Mouse (Mus musculus) heart, embryonic 12.5 days (tissue): ENCODE data around the gene Slc35e3. TPM values are rescaled to one million over a fixed set of nuclear protein-coding genes. Genes with fewer than 3 reads are reported as not detected.
"Not testable (repeated sequence)": the region's sequence is repeated elsewhere in the genome, so short reads cannot be mapped to it uniquely, and the experiment has no call there.

Source experiments
- ATAC-seq: fragments of 200-750 bp; cut with Nextera tagmentation; 2 replicates; pipeline ENCODE4 v1.8.0; 2017; ENCODE audit warnings: moderate TSS enrichment, moderate library complexity; ENCODE audit not compliant: insufficient number of reproducible peaks, low FRiP score
- H3K27ac ChIP-seq: fragments of 300-500 bp; sonication (generic); 2 replicates; pipeline ENCODE4 v1.5.1; 2016; ENCODE audit warnings: mild to moderate bottlenecking, moderate library complexity; ENCODE audit not compliant: poor library complexity, severe bottlenecking
- H3K27me3 ChIP-seq: fragments of 300-500 bp; sonication (generic); replicated peaks from 2 replicates; pipeline ENCODE4 v1.6.1; 2016; ENCODE audit warnings: mild to moderate bottlenecking, moderate library complexity
- H3K36me3 ChIP-seq: fragments of 300-500 bp; sonication (generic); 2 replicates; pipeline ENCODE4 v1.6.1; 2016; ENCODE audit warnings: mild to moderate bottlenecking, moderate library complexity
- H3K4me1 ChIP-seq: fragments of 300-500 bp; sonication (generic); replicated peaks from 2 replicates; pipeline ENCODE4 v1.6.1; 2016; ENCODE audit warnings: mild to moderate bottlenecking
- H3K4me2 ChIP-seq: fragments of 300-500 bp; sonication (generic); 2 replicates; pipeline ENCODE4 v1.6.1; 2016; ENCODE audit warnings: mild to moderate bottlenecking, moderate library complexity
- H3K4me3 ChIP-seq: fragments of 300-500 bp; sonication (generic); 2 replicates; pipeline ENCODE4 v1.5.1; 2016; ENCODE audit warnings: mild to moderate bottlenecking
- H3K9ac ChIP-seq: fragments of 300-500 bp; sonication (generic); 2 replicates; pipeline ENCODE4 v1.6.1; 2016; ENCODE audit warnings: mild to moderate bottlenecking, moderate library complexity
- H3K9me3 ChIP-seq: fragments of 300-500 bp; sonication (generic); replicated peaks from 2 replicates; pipeline ENCODE4 v1.6.1; 2016; ENCODE audit warnings: mild to moderate bottlenecking, moderate library complexity
- WGBS: fragments of 180-500 bp; shearing (Covaris S2); methylation state at CpG from one replicate; pipeline ENCODE4 v1.1.7; 2016; 5-methylcytosine and 5-hydroxymethylcytosine counted together
- polyA plus RNA-seq: library from polyadenylated mRNA; unstranded; fragments of >200 nt; fragmentation: Nextera tagmentation; extraction: Ambion mirVana; gene quantifications from 2 replicates; pipeline ENCODE4 v1.2.1, GENCODE M21; 2016

Slc35e3 gene
- polyA plus RNA-seq, 1 experiment from 2014 or later: 13.0 TPM

DNA sequence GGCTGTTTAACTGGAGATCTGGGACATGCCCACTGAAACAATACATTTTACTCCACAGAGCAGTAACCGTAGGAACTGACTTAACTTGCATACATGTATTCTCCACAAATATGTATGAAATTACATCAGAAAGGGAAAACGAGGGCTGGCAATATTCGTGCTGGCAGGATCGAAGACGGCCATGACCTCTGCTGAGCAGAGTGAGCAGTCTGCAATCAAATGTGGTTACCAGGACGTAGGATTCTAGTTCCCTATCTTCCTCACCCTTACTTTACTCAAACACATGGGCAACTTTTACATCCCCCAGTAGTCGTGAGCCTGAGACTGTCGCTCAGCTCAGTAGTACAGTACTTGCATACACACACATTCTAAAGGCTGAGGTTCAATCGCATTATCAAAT is 37.3 kb downstream of the Slc35e3 start:
- 0 out of 2 replicates have a peak overlapping the region, but pooled peaks have one; percentile 41 for H3K9ac ChIP-seq
- WGBS: 81% methylated on average over 9 of the region's 9 CpGs
- peak overlapping the region; percentile 87 for H3K4me2 ChIP-seq
- no peaks in the 10 kb centered on the region for H3K27me3 ChIP-seq
- peaks cover 41% of the 10 kb centered on the region for H3K36me3 ChIP-seq
- ATAC-seq: no peak
- peaks cover 23% of the 10 kb centered on the region for H3K4me1 ChIP-seq
- H3K4me3 ChIP-seq: peak overlapping the region; percentile 95
- no peak overlapping the region for H3K27ac ChIP-seq
- no peaks in the 10 kb centered on the region for H3K9me3 ChIP-seq

DNA sequence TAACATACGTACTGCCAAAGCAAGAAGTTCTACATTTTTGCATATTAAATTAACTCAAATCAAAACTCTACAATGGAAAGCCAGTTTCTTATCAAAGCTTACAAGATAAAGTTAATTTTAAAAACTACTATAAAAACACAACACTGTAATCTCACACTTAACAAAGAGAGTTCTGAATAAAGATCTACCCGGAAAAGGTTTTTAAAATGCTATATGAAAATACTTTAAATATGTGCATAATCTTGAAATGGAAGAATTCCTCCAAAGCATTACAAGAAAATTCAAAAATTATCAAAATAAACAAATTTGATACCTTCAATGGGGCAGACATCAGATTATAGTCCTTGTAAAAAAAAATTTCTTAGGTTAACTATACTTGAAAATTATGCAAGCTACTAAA is 37.8 kb downstream of the Slc35e3 start:
- H3K4me3 ChIP-seq: no peak overlapping the region

DNA sequence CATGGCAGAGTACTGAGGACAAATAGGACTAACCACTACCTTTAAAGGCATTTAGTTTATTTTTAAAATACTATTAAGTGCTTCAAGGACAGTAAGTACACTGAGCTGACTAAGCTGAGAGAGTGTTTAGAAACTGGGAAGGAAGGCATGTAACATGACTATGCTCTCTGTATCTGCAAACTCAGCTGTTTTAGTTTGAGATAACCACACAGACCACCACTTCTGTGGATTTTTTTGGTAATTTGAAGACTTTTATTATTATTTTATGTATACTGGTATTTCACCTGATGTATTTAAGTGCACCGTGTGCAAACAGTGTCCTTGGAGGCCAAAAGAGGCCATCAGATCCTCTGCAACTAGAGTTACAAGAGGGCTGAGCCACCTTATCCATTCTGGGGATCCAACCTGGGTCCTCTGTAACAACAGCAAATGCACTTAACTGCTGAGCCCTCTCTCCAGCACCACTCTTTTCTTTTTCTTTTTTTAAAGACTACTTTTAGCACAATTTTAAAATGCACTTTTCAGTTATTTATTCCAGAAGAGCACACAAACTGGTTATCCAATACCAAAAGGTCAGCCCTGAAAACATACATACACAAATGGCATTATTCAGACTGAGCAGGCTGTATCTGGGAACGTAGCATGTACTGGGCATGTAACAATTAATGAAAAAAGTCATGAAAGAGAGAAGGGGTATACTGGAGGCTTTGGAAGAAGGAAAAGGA is 38.9 kb downstream of the Slc35e3 start:
- no peaks in the 10 kb centered on the region for H3K9me3 ChIP-seq
- H3K27me3 ChIP-seq: no peaks in the 10 kb centered on the region
- peaks cover 54% of the 10 kb centered on the region for H3K36me3 ChIP-seq
- H3K27ac ChIP-seq: peak overlapping the region; percentile 22; the same call in 1 of the 2 replicates
- no peak overlapping the region for H3K4me3 ChIP-seq
- no peak overlapping the region for H3K4me2 ChIP-seq
- H3K9ac ChIP-seq: no peak overlapping the region
- ATAC-seq: no peak
- 83% methylated on average over 2 of the region's 2 CpGs for WGBS
- peaks cover 23% of the 10 kb centered on the region for H3K4me1 ChIP-seq

More for the DNA sequence above, 37.8 kb downstream of the Slc35e3 start:
- Histone ChIP-seq H3K9me3 (no peaks in the 10 kb centered on the region), H3K36me3 (peaks cover 44% of the 10 kb centered on the region), H3K27ac (no peak overlapping the region), H3K4me1 (peaks cover 23% of the 10 kb centered on the region), H3K9ac (no peak overlapping the region), H3K4me2 (no peak overlapping the region), H3K27me3 (no peaks in the 10 kb centered on the region)
- 97% methylated on average over 2 of the region's 2 CpGs for WGBS
- ATAC-seq: no peak

- peaks cover 61% of the 10 kb centered on the region for H3K36me3 ChIP-seq
- H3K4me3 ChIP-seq: no peak overlapping the region
- peaks cover 22% of the 10 kb centered on the region for H3K4me1 ChIP-seq
- 88% methylated on average over 6 of the region's 6 CpGs for WGBS
- no peak overlapping the region for H3K4me2 ChIP-seq
- no peak for ATAC-seq
- no peaks in the 10 kb centered on the region for H3K9me3 ChIP-seq
- H3K9ac ChIP-seq: no peak overlapping the region
- peak overlapping the region; percentile 22; the same call in 1 of the 2 replicates for H3K27ac ChIP-seq
- H3K27me3 ChIP-seq: no peaks in the 10 kb centered on the region
Observed at GRCm38 (mm10) chr10:117706440-117706839, 39.7 kb downstream of the Slc35e3 start.

GRCm38 (mm10) chr10:117705806-117706205 is 40.4 kb downstream of the Slc35e3 start:
- H3K4me1 ChIP-seq: peaks cover 19% of the 10 kb centered on the region
- H3K9ac ChIP-seq: no peak overlapping the region
- no peak for ATAC-seq
- peaks cover 65% of the 10 kb centered on the region for H3K36me3 ChIP-seq
- H3K4me2 ChIP-seq: no peak overlapping the region
- H3K27ac ChIP-seq: no peak overlapping the region
- H3K4me3 ChIP-seq: no peak overlapping the region
- H3K27me3 ChIP-seq: no peaks in the 10 kb centered on the region
- H3K9me3 ChIP-seq: no peaks in the 10 kb centered on the region

DNA sequence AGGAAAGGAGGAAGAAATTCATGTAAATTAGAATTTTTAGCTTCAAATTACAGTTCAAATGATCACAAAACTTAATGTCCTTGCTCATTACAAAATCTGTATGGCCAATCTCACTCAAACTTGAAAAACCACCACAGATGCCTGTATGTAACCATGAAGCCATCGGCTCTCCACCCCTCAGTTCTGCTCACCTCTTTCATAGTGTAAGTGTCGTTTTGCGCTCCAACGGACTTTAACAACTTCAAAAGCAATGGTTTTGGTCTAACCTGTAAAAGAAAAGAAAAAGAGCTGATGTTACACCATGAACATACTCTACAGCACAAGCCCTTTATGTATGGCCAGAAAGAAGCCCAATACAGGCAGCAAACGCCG is 41.2 kb downstream of the Slc35e3 start:
- 96% methylated on average over 6 of the region's 6 CpGs for WGBS
- H3K36me3 ChIP-seq: peaks cover 74% of the 10 kb centered on the region
- no peak overlapping the region for H3K9ac ChIP-seq
- H3K9me3 ChIP-seq: no peaks in the 10 kb centered on the region
- H3K27me3 ChIP-seq: no peaks in the 10 kb centered on the region
- H3K4me3 ChIP-seq: no peak overlapping the region
- no peak overlapping the region for H3K4me2 ChIP-seq
- ATAC-seq: no peak
- H3K4me1 ChIP-seq: peaks cover 19% of the 10 kb centered on the region
- no peak overlapping the region for H3K27ac ChIP-seq

DNA sequence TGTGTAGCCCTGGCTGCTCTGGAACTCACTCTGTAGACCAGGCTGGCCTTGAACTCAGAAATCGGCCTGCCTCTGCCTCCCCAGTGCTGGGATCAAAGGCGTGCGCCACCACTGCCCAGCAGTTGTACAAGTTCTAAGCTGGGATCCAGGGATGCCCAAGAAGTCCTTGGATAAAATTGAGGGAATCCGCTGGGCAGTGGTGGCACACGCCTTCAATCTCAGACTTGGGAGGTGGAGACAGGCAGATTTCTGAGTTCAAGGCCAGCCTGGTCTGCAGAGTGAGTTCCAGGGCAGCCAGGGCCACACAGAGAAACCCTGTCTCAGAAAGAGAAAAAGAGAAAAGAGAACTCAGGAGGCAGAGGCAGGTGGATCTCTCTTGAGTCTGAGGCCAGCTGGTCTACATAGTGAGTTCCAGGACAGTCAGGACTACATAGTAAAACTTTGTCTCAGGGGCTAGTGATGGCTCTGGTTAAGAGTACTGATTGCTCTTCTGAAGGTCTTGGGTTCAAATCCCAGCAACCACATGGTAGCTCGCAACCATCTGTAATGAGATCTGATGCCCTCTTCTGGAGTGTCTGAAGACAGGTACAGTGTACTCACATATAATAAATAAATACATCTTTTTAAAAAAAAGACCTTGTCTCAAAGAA is 41.7 kb downstream of the Slc35e3 start:
- H3K27me3 ChIP-seq, H3K9me3 ChIP-seq, H3K9ac ChIP-seq, H3K4me3 ChIP-seq, H3K4me2 ChIP-seq, H3K27ac ChIP-seq, ATAC-seq: not testable (repeated sequence)
- H3K36me3 ChIP-seq: peaks cover 79% of the 10 kb centered on the region
- WGBS: 96% methylated on average over 6 of the region's 6 CpGs
- H3K4me1 ChIP-seq: peaks cover 19% of the 10 kb centered on the region

DNA sequence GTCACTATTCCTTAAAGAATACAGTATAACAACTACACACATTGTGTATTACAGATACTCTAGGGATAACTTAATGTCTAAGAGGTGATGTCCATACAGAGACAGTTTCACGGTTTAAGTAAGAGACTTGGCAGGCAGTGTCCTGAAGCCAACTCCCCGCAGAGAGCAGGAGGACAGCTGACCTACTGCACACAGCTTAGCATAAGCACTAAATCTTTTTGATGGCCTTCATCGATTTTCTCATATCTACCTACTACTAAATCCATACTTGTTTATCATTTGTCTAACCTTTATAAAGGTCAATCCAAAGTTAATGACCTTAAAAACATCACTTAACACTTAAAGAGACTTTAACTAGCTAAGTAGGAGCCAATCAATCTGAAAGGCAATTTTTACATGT is 42.7 kb downstream of the Slc35e3 start:
- ATAC-seq: no peak
- no peak overlapping the region for H3K27ac ChIP-seq
- no peak overlapping the region for H3K4me3 ChIP-seq
- 91% methylated on average over 3 of the region's 3 CpGs for WGBS
- no peak overlapping the region for H3K9ac ChIP-seq
- H3K9me3 ChIP-seq: no peaks in the 10 kb centered on the region
- peaks cover 12% of the 10 kb centered on the region for H3K4me1 ChIP-seq
- peaks cover 85% of the 10 kb centered on the region for H3K36me3 ChIP-seq
- H3K4me2 ChIP-seq: no peak overlapping the region
- H3K27me3 ChIP-seq: no peaks in the 10 kb centered on the region

- no peak overlapping the region for H3K27ac ChIP-seq
- 96% methylated on average over 6 of the region's 6 CpGs for WGBS
- no peak for ATAC-seq
- no peak overlapping the region for H3K4me2 ChIP-seq
- H3K27me3 ChIP-seq: no peaks in the 10 kb centered on the region
- H3K9me3 ChIP-seq: no peaks in the 10 kb centered on the region
- H3K4me3 ChIP-seq: no peak overlapping the region
- H3K4me1 ChIP-seq: peaks cover 9% of the 10 kb centered on the region
- H3K9ac ChIP-seq: no peak overlapping the region
- peaks cover 88% of the 10 kb centered on the region for H3K36me3 ChIP-seq
Observed at GRCm38 (mm10) chr10:117702024-117702833, 43.9 kb downstream of the Slc35e3 start.

DNA sequence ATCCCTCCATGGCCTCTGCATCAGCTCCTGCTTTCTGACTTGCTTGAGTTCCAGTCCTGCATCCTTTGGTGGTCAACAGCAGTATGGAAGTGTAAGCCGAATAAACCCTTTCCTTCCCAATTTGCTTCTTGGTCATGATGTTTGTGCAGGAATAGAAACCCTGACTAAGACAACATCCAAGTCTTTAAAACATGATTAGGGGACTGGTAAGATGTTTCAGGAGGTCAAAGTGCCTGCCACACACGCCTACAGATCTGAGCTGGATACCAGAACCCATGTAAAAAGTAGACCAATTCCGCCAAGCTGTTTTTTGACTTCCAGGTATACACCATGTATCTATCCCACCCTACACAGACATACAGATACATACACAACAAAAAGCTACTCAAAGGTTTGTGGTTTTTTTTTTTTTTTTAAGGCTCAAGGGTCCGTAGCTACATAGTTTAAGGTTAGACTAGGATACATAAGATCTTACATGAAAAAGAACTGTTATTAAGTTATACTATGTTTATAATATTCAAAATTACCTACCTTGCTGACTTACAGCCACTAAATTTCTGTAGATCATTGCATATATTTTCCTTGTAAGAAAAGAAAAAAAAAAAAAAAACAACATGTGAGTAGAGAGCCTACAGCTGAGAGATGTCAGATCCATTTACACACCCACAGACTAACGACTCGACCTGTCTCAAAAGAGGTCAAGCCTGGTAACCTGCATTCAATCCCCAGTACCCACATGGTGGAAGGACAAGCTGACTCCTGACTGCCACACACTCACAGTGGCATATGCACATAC is 44.9 kb downstream of the Slc35e3 start:
- no peak for ATAC-seq
- H3K27ac ChIP-seq: no peak overlapping the region
- WGBS: 90% methylated on average over 6 of the region's 6 CpGs
- no peak overlapping the region for H3K4me2 ChIP-seq
- no peak overlapping the region for H3K9ac ChIP-seq
- no peak overlapping the region for H3K4me3 ChIP-seq
- H3K9me3 ChIP-seq: no peaks in the 10 kb centered on the region
- peaks cover 87% of the 10 kb centered on the region for H3K36me3 ChIP-seq
- no peaks in the 10 kb centered on the region for H3K4me1 ChIP-seq
- no peaks in the 10 kb centered on the region for H3K27me3 ChIP-seq
